Mouse (Mus musculus) kidney, adult 8-10 months (tissue): Measurements from ENCODE around the gene Bmi1.
A peak's percentile ranks its signal among the peaks of the same experiment; 100 is the strongest.

ENCODE experiments used
- DNase-seq, 2 experiments: peaks; one replicate each; pipeline ENCODE4 v3.0.0; 2022

Bmi1 gene

GRCm38 (mm10) chr2:18676936-18677491, at the start of gene Bmi1:
Gene Bmi1, plus strand, starts transcription at chr2:18677018.
- DNase-seq, result peak; percentile 62 to 63

GRCm38 (mm10) chr2:18630547-18630946, 46.3 kb upstream of the Bmi1 start:
- DNase-seq, result no peak

GRCm38 (mm10) chr2:18635052-18635451, 41.8 kb upstream of the Bmi1 start:
- peak; percentile 70 to 88 for DNase-seq

GRCm38 (mm10) chr2:18648563-18648962, 28.3 kb upstream of the Bmi1 start:
- no peak for DNase-seq

- no peak for DNase-seq
These were observed 22.0 kb upstream of the Bmi1 start for GRCm38 (mm10) chr2:18654821-18655220.

- no peak for DNase-seq
These were observed 12.8 kb upstream of the Bmi1 start for GRCm38 (mm10) chr2:18664003-18664402.

GRCm38 (mm10) chr2:18671041-18671440, 5.8 kb upstream of the Bmi1 start:
- no peak for DNase-seq

- DNase-seq, result peak; percentile 90 to 94
These were observed 4.6 kb upstream of the Bmi1 start, which contains the start of gene Commd3 for GRCm38 (mm10) chr2:18672133-18672765. Gene Commd3, plus strand, starts transcription at chr2:18672384.

- no peak for DNase-seq
These were observed 4.1 kb upstream of the Bmi1 start for GRCm38 (mm10) chr2:18672766-18673164.

GRCm38 (mm10) chr2:18673766-18674165, 3.1 kb upstream of the Bmi1 start:
- DNase-seq, result no peak

GRCm38 (mm10) chr2:18674193-18674902, 2.5 kb upstream of the Bmi1 start:
- no peak for DNase-seq

GRCm38 (mm10) chr2:18675681-18676456, 949 bp upstream of the Bmi1 start:
- DNase-seq, result no peak

- DNase-seq, result peak; percentile 63 to 66
These were observed 322 bp upstream of the Bmi1 start for GRCm38 (mm10) chr2:18676457-18676935.

GRCm38 (mm10) chr2:18677631-18678471, 1.0 kb downstream of the Bmi1 start:
- peak in 1 of 2 experiments; percentile 41 for DNase-seq

- no peak for DNase-seq
These were observed 2.9 kb downstream of the Bmi1 start for GRCm38 (mm10) chr2:18679701-18680100.

- no peak for DNase-seq
These were observed 3.7 kb downstream of the Bmi1 start for GRCm38 (mm10) chr2:18680501-18680900.

- DNase-seq, result peak; percentile 53 to 59
These were observed 4.1 kb downstream of the Bmi1 start for GRCm38 (mm10) chr2:18680961-18681360.

GRCm38 (mm10) chr2:18684062-18684461, 7.2 kb downstream of the Bmi1 start:
- no peak for DNase-seq

GRCm38 (mm10) chr2:18686386-18686785, 9.6 kb downstream of the Bmi1 start:
- no peak for DNase-seq

- DNase-seq, result no peak
These were observed 10.2 kb downstream of the Bmi1 start for GRCm38 (mm10) chr2:18686826-18687519.

- DNase-seq, result no peak
These were observed 10.9 kb downstream of the Bmi1 start for GRCm38 (mm10) chr2:18687671-18688170.
